ENCODE assay signal across 18 mouse cellular contexts in genomic region chr7:80218666-80219065, GRCm38 (mm10). TPM values are rescaled to one million over a fixed set of nuclear protein-coding genes. Genes with fewer than 3 reads are reported as not detected.
"Had no signal": no experiment of that assay in that cellular context is flagged by ENCODE, and none has a peak within 500 bp of the region (broad histone marks: within the 10 kb centered on the region; RNA-seq: fewer than 3 reads in every experiment).

No protein-coding gene starts in this region.

- H3K9me3 ChIP-seq: lung, embryonic 15.5 days; megakaryocyte, embryonic 14.5 days; midbrain, embryonic 13.5 days; midbrain, embryonic 15.5 days; neural tube, embryonic 12.5 days; stomach, embryonic 15.5 days had no signal

- DNase-seq: lung, adult 2 months; lung, postnatal 14 days; lung, postnatal 36 days; right cerebral cortex, postnatal 14 days; thymus, postnatal 14 days; thymus, postnatal 36 days had no signal

- ATAC-seq: lung, postnatal 0 days; midbrain, embryonic 13.5 days; midbrain, embryonic 15.5 days had no signal

- H3K27me3 ChIP-seq: lung, embryonic 15.5 days; megakaryocyte, embryonic 14.5 days; midbrain, embryonic 13.5 days; midbrain, embryonic 15.5 days; neural tube, embryonic 12.5 days; stomach, embryonic 15.5 days had no signal

- H3K9ac ChIP-seq: lung, embryonic 15.5 days; midbrain, embryonic 13.5 days; midbrain, embryonic 15.5 days; neural tube, embryonic 12.5 days; stomach, embryonic 15.5 days had no signal

- H3K4me3 ChIP-seq: lung, embryonic 15.5 days; megakaryocyte, embryonic 14.5 days; midbrain, embryonic 13.5 days; midbrain, embryonic 15.5 days; neural tube, embryonic 12.5 days; stomach, embryonic 15.5 days had no signal

- H3K27ac ChIP-seq: lung, embryonic 15.5 days; macrophage; midbrain, embryonic 13.5 days; midbrain, embryonic 15.5 days; neural tube, embryonic 12.5 days; stomach, embryonic 15.5 days; stomach, postnatal 0 days had no signal

- H3K4me2 ChIP-seq: lung, embryonic 15.5 days; midbrain, embryonic 11.5 days; midbrain, embryonic 13.5 days; midbrain, embryonic 15.5 days; neural tube, embryonic 12.5 days; stomach, embryonic 15.5 days had no signal

RNA-seq across cellular contexts. Expression of gene Ttll13, which starts 27.5 kb away (rescaled TPM):
- total RNA-seq: megakaryocyte progenitor cell, adult 5-6 weeks; monocyte, adult 5-6 weeks had no signal
